Mouse (Mus musculus): ENCODE results near the gene Psmb10. TPM values are rescaled to one million over a fixed set of nuclear protein-coding genes. Genes with fewer than 3 reads are reported as not detected.
"Not testable (repeated sequence)": the region's sequence is repeated elsewhere in the genome, so short reads cannot be mapped to it uniquely, and the experiment has no call there.

The Psmb10 gene
- total RNA-seq (2015; ENCODE audit: low replicate concordance): 20.2 and 25.2 TPM in 2 replicates
- 2.7 and 4.2 TPM in 2 replicates for total RNA-seq (2017; ENCODE audit: low replicate concordance)

GRCm38 (mm10) chr8:105938306-105938669 is at the start of gene Psmb10:
Gene Psmb10 (minus strand): TSS chr8:105938444.
- ATAC-seq (replicated peaks; ENCODE audit: low FRiP score, poor library complexity, severe bottlenecking): no peak

- ATAC-seq (replicated peaks; ENCODE audit: low FRiP score, poor library complexity, severe bottlenecking): not testable (repeated sequence)
These were observed 45.2 kb upstream of the Psmb10 start for GRCm38 (mm10) chr8:105983406-105983805.

GRCm38 (mm10) chr8:105981146-105981545 is 42.9 kb upstream of the Psmb10 start:
- ATAC-seq (replicated peaks; ENCODE audit: low FRiP score, poor library complexity, severe bottlenecking): no peak

GRCm38 (mm10) chr8:105979325-105979724 is 41.1 kb upstream of the Psmb10 start, which contains the start of gene Dpep3:
Gene Dpep3 (minus strand): TSS chr8:105979429.
- ATAC-seq (replicated peaks; ENCODE audit: low FRiP score, poor library complexity, severe bottlenecking): no peak

- ATAC-seq (replicated peaks; ENCODE audit: low FRiP score, poor library complexity, severe bottlenecking): no peak
These were observed 37.1 kb upstream of the Psmb10 start for GRCm38 (mm10) chr8:105975363-105975762.

GRCm38 (mm10) chr8:105971019-105971720 is 32.9 kb upstream of the Psmb10 start:
- ATAC-seq (replicated peaks; ENCODE audit: low FRiP score, poor library complexity, severe bottlenecking): no peak

- ATAC-seq (replicated peaks; ENCODE audit: low FRiP score, poor library complexity, severe bottlenecking): no peak
These were observed 31.1 kb upstream of the Psmb10 start for GRCm38 (mm10) chr8:105969367-105969766.

- ATAC-seq (replicated peaks; ENCODE audit: low FRiP score, poor library complexity, severe bottlenecking): peak; percentile 62
These were observed 28.6 kb upstream of the Psmb10 start for GRCm38 (mm10) chr8:105966692-105967311.

GRCm38 (mm10) chr8:105965905-105966341 is 27.7 kb upstream of the Psmb10 start, which contains the start of gene Slc12a4:
Gene Slc12a4 (minus strand): TSS chr8:105966097.
- ATAC-seq (replicated peaks; ENCODE audit: low FRiP score, poor library complexity, severe bottlenecking): peak; percentile 48

- peak; percentile 36; the same call in 1 of the 2 replicates for ATAC-seq (replicated peaks; ENCODE audit: low FRiP score, poor library complexity, severe bottlenecking)
These were observed 27.1 kb upstream of the Psmb10 start for GRCm38 (mm10) chr8:105965266-105965904.

- no peak for ATAC-seq (replicated peaks; ENCODE audit: low FRiP score, poor library complexity, severe bottlenecking)
These were observed 26.4 kb upstream of the Psmb10 start for GRCm38 (mm10) chr8:105964506-105965265.

- no peak for ATAC-seq (replicated peaks; ENCODE audit: low FRiP score, poor library complexity, severe bottlenecking)
These were observed 23.3 kb upstream of the Psmb10 start for GRCm38 (mm10) chr8:105961536-105961935.

- ATAC-seq (replicated peaks; ENCODE audit: low FRiP score, poor library complexity, severe bottlenecking): peak; percentile 44
These were observed 22.9 kb upstream of the Psmb10 start for GRCm38 (mm10) chr8:105961101-105961500.

GRCm38 (mm10) chr8:105959350-105959749 is 21.1 kb upstream of the Psmb10 start:
- ATAC-seq (replicated peaks; ENCODE audit: low FRiP score, poor library complexity, severe bottlenecking): no peak

- ATAC-seq (replicated peaks; ENCODE audit: low FRiP score, poor library complexity, severe bottlenecking): no peak
These were observed 19.6 kb upstream of the Psmb10 start for GRCm38 (mm10) chr8:105957813-105958212.

- ATAC-seq (replicated peaks; ENCODE audit: low FRiP score, poor library complexity, severe bottlenecking): no peak
These were observed 18.3 kb upstream of the Psmb10 start for GRCm38 (mm10) chr8:105956556-105956955.

- no peak for ATAC-seq (replicated peaks; ENCODE audit: low FRiP score, poor library complexity, severe bottlenecking)
These were observed 12.9 kb upstream of the Psmb10 start for GRCm38 (mm10) chr8:105951057-105951659.

GRCm38 (mm10) chr8:105949350-105949749 is 11.1 kb upstream of the Psmb10 start:
- ATAC-seq (replicated peaks; ENCODE audit: low FRiP score, poor library complexity, severe bottlenecking): no peak

GRCm38 (mm10) chr8:105943321-105943739 is 5.1 kb upstream of the Psmb10 start, which contains the start of gene Lcat:
Gene Lcat (minus strand): TSS chr8:105943382.
- no peak for ATAC-seq (replicated peaks; ENCODE audit: low FRiP score, poor library complexity, severe bottlenecking)
